Mouse (Mus musculus) megakaryocyte, embryonic 14.5 days (primary cell): ENCODE measurements around the gene Cited1.

Experiments used
- FLI1 ChIP-seq: IDR thresholded peaks from 2 replicates; pipeline ENCODE4 v1.6.1; 2012; ENCODE audit warnings: low read length, inconsistent platforms, mixed read lengths
- GATA1 ChIP-seq: IDR thresholded peaks from 3 replicates; pipeline ENCODE4 v1.6.1; 2012; ENCODE audit warnings: mixed read lengths, low read length, inconsistent platforms, borderline replicate concordance

DNA sequence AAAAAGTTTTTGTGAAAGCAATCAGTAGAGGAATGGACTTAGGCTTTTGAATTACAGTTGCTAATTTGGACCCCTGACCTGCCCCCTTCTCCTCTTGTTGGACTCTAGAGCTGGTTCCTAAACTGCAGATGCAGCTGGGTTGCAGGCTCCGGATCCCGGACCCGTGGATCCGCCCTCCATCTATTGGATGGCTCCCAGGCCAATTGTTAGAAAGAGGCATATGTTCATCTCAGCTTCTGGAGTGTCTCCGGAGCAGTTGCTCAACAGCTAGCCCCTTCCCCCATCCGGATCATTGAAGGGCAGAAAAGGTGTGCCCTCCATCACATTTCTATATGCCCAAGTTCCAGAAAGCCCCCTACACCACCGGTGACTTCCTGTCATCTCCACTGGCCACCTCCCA, 1.9 kb upstream of the Cited1 start:
- TF ChIP-seq GATA1 (no peak), FLI1 (no peak)
